Mouse (Mus musculus): Measurements from ENCODE around the gene Gab1.

DNA sequence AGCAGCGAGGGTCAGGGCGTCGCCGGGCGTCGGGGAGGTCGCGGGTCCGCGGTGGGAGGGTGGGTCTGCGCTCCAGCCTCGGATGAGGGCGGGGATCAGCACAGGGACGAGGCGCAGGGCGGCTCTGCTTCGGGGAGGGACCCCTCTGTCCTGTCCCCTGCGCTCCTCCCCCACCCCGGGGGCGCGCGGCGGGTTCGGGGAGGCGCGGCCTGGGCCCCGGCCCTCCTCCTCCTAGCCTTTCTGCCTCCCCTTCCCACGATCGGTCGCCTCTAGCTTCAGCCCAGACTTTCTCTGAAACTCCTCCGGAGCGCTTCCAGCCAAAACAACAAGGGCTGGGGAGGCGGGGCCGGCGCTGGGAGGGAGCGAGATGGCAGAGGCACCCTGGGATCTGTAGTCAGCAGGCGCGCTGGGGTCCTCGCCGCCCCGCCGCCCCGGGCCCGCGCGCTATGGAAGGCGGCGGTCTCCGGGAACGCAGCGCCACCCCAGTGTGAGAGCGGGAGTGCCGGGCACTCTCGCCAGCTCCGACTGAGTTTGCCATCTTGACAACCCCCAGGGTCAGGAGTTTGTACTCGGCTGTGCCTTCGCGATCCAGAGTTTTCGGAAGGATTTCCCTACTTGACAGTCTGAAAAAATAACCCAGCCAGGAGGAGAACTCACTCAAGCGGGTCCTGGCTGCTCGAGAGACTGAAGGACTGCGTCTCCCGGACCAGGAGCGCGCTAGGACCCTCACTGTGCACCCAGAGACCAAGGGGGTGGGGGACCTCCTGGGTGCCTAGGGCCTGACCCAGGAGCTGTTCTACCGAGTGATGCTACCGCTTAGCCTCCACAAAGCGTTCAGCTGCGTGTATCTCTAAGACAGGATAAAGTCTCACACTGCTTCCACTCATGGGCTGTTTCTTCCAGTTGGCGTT lies at the start of gene Gab1:
- TF ChIP-seq EP300 (IDR thresholded peaks at IDR 0.05; ENCODE audit: insufficient read depth, low read depth, low read length) (0 out of 2 replicates have a peak, but pooled peaks have one; percentile 13), CTCF (IDR thresholded peaks at IDR 0.05) (peak; percentile 75)
